Mouse (Mus musculus) 416B (cell line): ENCODE data around the gene Cadm1.

Source experiments
- DNase-seq: peaks from one replicate; pipeline ENCODE4 v3.0.0; 2011; ENCODE audit warnings: low read depth

The Cadm1 gene

GRCm38 (mm10) chr9:47552960-47553575 is 23.1 kb downstream of the Cadm1 start:
- DNase-seq = no peak

- no peak for DNase-seq
Observed at GRCm38 (mm10) chr9:47560726-47561125, 30.8 kb downstream of the Cadm1 start.

- DNase-seq = no peak
Observed at GRCm38 (mm10) chr9:47561596-47561995, 31.6 kb downstream of the Cadm1 start.

- DNase-seq = no peak
Observed at GRCm38 (mm10) chr9:47565088-47565487, 35.1 kb downstream of the Cadm1 start.

GRCm38 (mm10) chr9:47567873-47568272 is 37.9 kb downstream of the Cadm1 start:
- no peak for DNase-seq

- DNase-seq = no peak
Observed at GRCm38 (mm10) chr9:47570184-47570583, 40.2 kb downstream of the Cadm1 start.

- DNase-seq = no peak
Observed at GRCm38 (mm10) chr9:47571461-47571860, 41.5 kb downstream of the Cadm1 start.

GRCm38 (mm10) chr9:47572132-47572531 is 42.2 kb downstream of the Cadm1 start:
- no peak for DNase-seq

- DNase-seq = no peak
Observed at GRCm38 (mm10) chr9:47573456-47573855, 43.5 kb downstream of the Cadm1 start.

GRCm38 (mm10) chr9:47574710-47575414 is 44.9 kb downstream of the Cadm1 start:
- DNase-seq = no peak

- DNase-seq = no peak
Observed at GRCm38 (mm10) chr9:47575764-47576163, 45.8 kb downstream of the Cadm1 start.

GRCm38 (mm10) chr9:47579464-47579863 is 49.5 kb downstream of the Cadm1 start:
- DNase-seq = no peak

- no peak for DNase-seq
Observed at GRCm38 (mm10) chr9:47581576-47582365, 51.8 kb downstream of the Cadm1 start.

GRCm38 (mm10) chr9:47583241-47583640 is 53.3 kb downstream of the Cadm1 start:
- no peak for DNase-seq

- no peak for DNase-seq
Observed at GRCm38 (mm10) chr9:47586176-47586575, 56.2 kb downstream of the Cadm1 start.

GRCm38 (mm10) chr9:47586839-47587238 is 56.9 kb downstream of the Cadm1 start:
- no peak for DNase-seq

- no peak for DNase-seq
Observed at GRCm38 (mm10) chr9:47587577-47588194, 57.7 kb downstream of the Cadm1 start.

GRCm38 (mm10) chr9:47589832-47590231 is 59.9 kb downstream of the Cadm1 start:
- DNase-seq = peak; percentile 40

- DNase-seq = no peak
Observed at GRCm38 (mm10) chr9:47601541-47601940, 71.6 kb downstream of the Cadm1 start.

GRCm38 (mm10) chr9:47603971-47604370 is 74.0 kb downstream of the Cadm1 start:
- DNase-seq = no peak

- DNase-seq = no peak
Observed at GRCm38 (mm10) chr9:47605628-47606027, 75.7 kb downstream of the Cadm1 start.

GRCm38 (mm10) chr9:47608441-47608840 is 78.5 kb downstream of the Cadm1 start:
- DNase-seq = no peak

GRCm38 (mm10) chr9:47608921-47609320 is 78.9 kb downstream of the Cadm1 start:
- no peak for DNase-seq
